Mouse (Mus musculus) spleen, postnatal 4 days (tissue): Measurements from ENCODE around the gene Prss57.
"Not testable (repeated sequence)": the region's sequence is repeated elsewhere in the genome, so short reads cannot be mapped to it uniquely, and the experiment has no call there.

Experiments used
- DNase-seq, 2 experiments: peaks; one replicate each; pipeline ENCODE4 v3.0.0; 2022; ENCODE audit warnings: low spot score in 2 of 2

Gene Prss57

GRCm38 (mm10) chr10:79781956-79782355 lies 8.8 kb downstream of the Prss57 start:
- no peak for DNase-seq

- DNase-seq, result no peak
These were observed 9.6 kb downstream of the Prss57 start for GRCm38 (mm10) chr10:79781139-79781538.

GRCm38 (mm10) chr10:79780664-79781015 lies 10.1 kb downstream of the Prss57 start:
- DNase-seq, result peak in 1 of 2 experiments; percentile 76

- DNase-seq, result peak; percentile 95 to 97
These were observed 10.7 kb downstream of the Prss57 start for GRCm38 (mm10) chr10:79779784-79780663.

GRCm38 (mm10) chr10:79779193-79779592 lies 11.6 kb downstream of the Prss57 start:
- no peak for DNase-seq

DNA sequence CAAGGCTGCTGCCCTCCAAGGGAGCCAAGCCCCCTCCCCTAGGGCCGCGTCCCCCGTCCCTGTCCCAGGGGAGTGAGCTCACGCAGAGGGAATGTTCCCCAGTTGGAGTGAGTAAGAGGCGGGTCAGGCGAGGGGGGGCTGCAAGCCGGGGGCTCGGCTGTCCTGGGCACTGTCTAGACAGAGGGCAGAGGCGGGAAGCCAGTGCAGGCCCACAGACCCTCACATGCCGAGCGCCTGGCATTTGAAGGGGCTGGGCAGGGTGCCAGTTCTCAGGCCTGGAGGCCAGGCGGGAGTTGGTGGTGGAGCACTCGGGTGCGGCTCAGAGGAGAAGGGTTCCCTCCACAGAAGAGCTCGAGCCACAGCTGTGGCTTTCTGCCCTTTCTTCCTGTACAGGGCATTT lies 12.8 kb downstream of the Prss57 start:
- no peak for DNase-seq

DNA sequence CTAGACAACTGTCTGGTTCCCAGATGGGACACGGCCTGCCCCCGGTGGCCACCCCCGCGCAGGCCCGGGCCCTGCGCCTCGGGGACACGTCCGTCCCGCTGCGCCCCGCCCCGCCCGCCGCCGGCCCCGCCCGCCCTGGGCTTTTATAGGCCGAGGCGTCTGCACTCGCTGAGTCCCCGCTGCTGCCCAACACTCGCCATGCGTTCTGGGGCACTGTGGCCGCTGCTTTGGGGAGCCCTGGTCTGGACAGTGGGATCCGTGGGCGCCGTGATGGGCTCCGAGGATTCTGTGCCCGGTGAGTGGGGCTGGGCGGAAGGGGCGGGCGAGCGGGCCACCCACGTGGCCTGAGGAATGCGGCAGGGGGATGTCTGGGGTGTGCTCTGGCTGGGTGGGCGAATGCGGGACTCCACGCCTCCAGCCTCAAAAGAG lies 13.6 kb downstream of the Prss57 start, which contains the start of gene Fstl3:
TSS of gene Fstl3 (plus strand) at position 170 of the 429 bp plus-strand sequence.
- no peak for DNase-seq

DNA sequence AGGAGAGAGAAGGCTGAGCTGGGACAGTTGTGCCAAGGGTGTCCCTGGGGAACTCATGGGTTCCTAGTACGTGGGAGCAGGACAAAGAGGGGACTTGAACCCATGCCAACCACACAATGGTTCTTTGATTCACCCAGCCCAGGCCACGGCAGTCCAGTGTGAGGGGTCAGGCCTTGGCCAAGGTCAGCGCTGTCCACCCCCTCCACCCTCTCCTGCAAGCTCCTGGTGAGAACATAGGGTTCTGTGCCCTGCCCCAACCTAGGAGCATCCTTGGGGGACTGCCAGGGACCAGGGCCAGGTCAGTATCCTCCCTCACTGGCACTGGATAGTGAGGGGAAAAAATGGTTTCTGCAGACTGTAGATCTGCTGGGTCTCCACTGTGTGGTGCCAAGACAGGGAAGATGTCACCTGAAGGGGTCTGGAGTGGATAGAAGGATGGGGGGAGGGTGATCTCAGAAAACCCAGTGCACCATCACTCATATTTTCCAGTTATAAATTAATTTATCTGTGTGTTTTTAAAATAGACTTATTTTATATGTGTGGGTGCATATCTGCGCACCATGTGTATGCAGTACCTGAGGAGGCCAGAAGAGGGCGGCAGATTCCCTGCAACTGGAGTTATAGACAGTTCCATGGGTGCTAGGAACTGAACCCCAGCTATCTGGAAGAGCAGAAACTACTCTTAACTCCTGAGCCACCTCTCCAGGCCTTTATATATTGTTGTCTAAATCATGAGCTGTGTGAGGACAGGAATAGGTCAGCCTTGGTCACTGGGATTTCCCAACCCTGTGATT lies 16.1 kb downstream of the Prss57 start:
- no peak for DNase-seq

DNA sequence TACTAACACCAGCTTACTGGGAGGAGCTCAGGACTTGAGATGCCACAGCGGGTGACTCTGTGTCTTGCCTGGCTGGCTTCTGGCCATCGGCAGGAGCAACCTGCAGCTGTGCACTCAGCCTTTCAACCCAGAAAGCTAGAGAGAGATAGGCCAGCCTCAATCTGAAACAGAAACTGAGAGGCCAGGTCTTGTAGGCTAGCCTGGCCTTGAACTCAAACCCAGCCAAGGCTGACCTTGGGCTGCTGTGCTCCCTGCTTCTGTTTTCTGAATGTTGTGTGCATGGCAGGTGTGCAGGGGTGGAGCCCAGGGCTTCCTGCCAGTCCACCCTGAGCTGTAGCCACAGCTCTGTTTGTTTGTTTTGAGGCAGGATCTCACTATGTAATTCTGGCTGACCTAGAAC lies 17.6 kb downstream of the Prss57 start:
- no peak for DNase-seq

DNA sequence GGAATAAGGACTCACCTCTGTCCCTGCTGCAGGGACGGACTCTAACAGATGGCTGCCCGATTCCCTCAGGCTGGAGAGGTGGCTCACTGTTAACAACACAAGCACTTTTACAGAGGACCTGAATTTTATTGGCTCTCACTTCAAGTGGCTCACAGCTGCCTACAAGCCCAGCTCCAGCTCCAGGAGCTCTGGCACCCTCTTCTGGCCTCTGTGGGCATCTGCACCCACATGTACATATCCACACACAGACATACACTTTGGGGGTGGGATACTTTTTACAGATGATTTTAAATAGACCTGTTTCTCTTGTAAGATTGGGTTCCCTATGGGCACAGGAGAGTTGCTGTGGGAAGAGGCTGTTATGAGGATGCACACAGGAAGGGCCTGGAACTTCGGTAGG lies 18.4 kb downstream of the Prss57 start:
- DNase-seq, result no peak

DNA sequence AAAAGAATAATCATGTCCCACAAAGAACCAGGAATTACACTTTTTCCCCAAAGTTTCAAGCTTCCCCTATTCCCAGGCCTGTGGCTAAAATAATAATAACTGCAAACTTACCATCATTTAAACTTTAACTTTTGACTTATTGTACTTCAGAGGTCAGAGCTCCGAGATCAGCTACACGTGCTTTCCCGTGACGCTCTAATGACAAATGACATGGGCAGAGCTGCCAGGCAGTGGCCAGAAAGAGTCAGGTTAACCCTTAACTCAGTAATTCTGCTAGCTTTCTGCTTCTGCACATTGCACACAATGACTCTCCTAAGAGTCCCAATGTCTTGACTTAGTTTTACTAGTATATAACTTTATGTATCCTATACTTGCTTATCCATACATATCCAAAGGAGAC lies 21.4 kb downstream of the Prss57 start:
- no peak for DNase-seq

DNA sequence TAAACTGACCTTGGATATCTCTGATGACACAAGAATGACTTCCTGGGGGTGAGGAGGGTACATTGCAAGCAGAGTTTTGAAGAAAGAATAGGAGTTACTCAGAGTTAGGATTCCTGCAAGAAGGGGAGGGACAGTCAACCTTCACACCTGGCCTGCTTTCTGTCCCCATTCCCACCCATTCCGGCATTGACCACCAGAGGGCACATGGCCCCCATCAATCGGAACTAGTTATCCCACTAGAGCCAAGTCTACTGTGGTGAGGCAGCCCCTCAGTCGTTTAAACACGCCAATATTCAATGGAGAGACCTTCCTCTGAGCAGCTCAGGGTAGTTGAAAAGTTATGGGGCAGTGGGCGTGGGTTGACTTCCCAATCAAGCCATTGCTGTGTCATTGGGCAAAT lies 22.4 kb downstream of the Prss57 start:
- peak; percentile 73 to 89 for DNase-seq

DNA sequence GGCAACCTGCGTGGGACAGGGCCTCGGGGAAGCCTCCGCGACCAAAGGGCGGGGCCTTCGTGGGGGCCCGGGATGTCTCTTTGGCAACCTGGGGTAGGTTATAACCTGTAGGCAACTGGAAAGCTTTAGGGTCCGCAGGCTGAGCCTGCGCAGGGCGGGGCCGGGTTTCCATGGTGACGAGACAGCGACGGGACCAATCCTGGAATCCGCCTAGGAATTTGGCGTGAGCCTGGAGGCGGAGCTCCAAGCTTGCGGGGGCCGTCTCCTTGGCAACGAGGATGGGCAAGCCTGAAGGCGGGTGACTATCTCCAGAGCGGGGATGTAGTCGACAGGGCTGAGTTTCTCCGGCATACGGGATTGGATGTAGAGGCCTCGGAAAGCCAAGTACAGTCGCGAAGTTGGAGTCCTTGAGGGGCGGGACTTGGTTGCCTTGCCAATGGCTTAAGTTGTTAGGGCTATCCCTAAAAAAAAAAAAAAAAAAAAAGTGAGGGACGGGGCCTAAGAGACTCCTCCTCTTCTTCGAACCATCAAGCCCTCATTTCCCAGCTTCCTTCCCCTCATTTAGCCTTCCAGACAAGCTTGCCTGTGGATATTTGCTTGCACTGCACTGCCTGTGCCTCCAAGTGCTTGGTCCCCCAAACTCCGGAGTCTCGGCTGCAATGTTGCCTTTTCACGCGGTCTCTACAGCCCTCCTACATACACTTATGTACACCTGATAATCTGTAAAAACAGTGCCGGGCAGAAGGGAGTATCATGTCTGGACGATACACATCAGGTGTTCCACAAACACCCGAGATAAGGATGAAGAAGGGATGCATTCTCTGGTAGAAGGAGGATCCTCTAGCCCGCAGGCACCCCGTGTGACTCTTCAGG lies 23.2 kb downstream of the Prss57 start:
- peak; percentile 78 to 86 for DNase-seq

GRCm38 (mm10) chr10:79766508-79767325 lies 24.0 kb downstream of the Prss57 start, which contains the start of gene Rnf126:
TSS of gene Rnf126 (minus strand) at chr10:79766952.
- DNase-seq, result peak; percentile 100

DNA sequence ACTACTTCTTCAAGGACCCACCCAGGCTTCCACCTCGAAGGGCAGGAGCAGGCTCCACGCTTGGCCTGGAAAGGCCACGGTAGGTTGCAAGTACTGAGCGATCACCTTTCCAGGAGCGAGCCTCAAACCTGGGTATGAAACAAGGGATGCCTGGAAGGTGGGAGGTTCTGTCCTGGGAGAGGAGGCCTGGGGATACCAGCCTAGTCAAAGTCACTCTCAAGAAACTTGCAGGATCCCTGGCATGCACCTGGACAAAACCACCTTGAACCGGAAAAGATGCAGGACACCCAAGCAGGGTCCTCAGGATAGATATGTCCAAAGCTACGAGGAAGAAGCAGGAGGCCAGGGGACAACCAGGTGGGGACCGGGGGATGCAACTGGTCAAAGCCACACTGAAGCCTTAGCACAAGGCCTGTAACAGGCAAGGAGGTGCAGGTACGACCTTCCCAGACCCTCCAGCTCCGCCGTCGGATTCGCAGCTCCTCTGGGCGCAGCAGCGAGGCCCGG lies 24.7 kb downstream of the Prss57 start:
- no peak for DNase-seq

GRCm38 (mm10) chr10:79765228-79765745 lies 25.5 kb downstream of the Prss57 start:
- DNase-seq, result no peak

DNA sequence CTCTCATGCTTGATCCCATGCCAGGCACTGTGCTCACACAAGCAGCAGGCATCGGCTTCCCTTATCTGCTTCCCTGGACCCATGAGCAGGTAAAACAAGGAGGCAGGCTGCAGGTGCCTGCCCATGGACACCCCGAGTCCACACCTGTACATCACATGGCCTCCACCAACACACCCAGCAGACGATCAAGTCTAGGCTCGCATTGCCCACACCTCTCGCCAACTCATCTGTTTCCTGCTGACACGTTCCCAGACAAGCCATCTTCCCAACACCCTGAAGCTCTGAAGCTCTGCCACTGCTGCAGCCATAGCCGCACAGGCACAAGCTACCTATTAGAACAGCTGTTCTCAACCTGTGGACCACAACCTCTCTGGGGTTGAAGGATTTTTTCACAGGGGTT lies 26.5 kb downstream of the Prss57 start:
- DNase-seq, result no peak

- DNase-seq, result no peak
These were observed 27.9 kb downstream of the Prss57 start for GRCm38 (mm10) chr10:79762875-79763274.

- no peak for DNase-seq
These were observed 30.1 kb downstream of the Prss57 start for GRCm38 (mm10) chr10:79760603-79761143.

- not testable (repeated sequence) for DNase-seq
These were observed 31.1 kb downstream of the Prss57 start for GRCm38 (mm10) chr10:79759675-79760074.
